Mouse (Mus musculus) G1E-ER4 (cell line): ENCODE measurements around the gene Rnf115. TPM values are rescaled to one million over a fixed set of nuclear protein-coding genes. Genes with fewer than 3 reads are reported as not detected.
A peak's percentile ranks its signal among the peaks of the same experiment; 100 is the strongest.

Source experiments
- GATA1 ChIP-seq: IDR thresholded peaks from one replicate; pipeline ENCODE4 v1.8.0; 2012; ENCODE audit warnings: low read length, inconsistent platforms
- polyA plus RNA-seq: library from polyadenylated mRNA; stranded (reverse); fragments of >175 nt; gene quantifications from 2 replicates; pipeline ENCODE4 v1.2.3, GENCODE M21; 2012

Gene Rnf115
- polyA plus RNA-seq, 1 experiment, result 25.4 TPM

GRCm38 (mm10) chr3:96737013-96737740 lies 9.7 kb downstream of the Rnf115 start:
- no peak for TF ChIP-seq GATA1

GRCm38 (mm10) chr3:96737995-96738394 lies 10.5 kb downstream of the Rnf115 start:
- no peak for TF ChIP-seq GATA1

GRCm38 (mm10) chr3:96744348-96744747 lies 16.9 kb downstream of the Rnf115 start:
- TF ChIP-seq GATA1, result no peak

- TF ChIP-seq GATA1, result no peak
Observed at GRCm38 (mm10) chr3:96746829-96747228, 19.4 kb downstream of the Rnf115 start.

- no peak for TF ChIP-seq GATA1
Observed at GRCm38 (mm10) chr3:96755935-96756334, 28.5 kb downstream of the Rnf115 start.

- no peak for TF ChIP-seq GATA1
Observed at GRCm38 (mm10) chr3:96757691-96758090, 30.2 kb downstream of the Rnf115 start.

GRCm38 (mm10) chr3:96759695-96760094 lies 32.2 kb downstream of the Rnf115 start:
- no peak for TF ChIP-seq GATA1

GRCm38 (mm10) chr3:96764528-96764927 lies 37.1 kb downstream of the Rnf115 start:
- no peak for TF ChIP-seq GATA1

- TF ChIP-seq GATA1, result no peak
Observed at GRCm38 (mm10) chr3:96769971-96770370, 42.5 kb downstream of the Rnf115 start.

GRCm38 (mm10) chr3:96772949-96773348 lies 45.5 kb downstream of the Rnf115 start:
- TF ChIP-seq GATA1, result no peak

GRCm38 (mm10) chr3:96777120-96777519 lies 49.7 kb downstream of the Rnf115 start:
- no peak for TF ChIP-seq GATA1

- TF ChIP-seq GATA1, result no peak
Observed at GRCm38 (mm10) chr3:96782236-96782635, 54.8 kb downstream of the Rnf115 start.

GRCm38 (mm10) chr3:96787784-96788183 lies 60.3 kb downstream of the Rnf115 start:
- TF ChIP-seq GATA1, result peak; percentile 28

- no peak for TF ChIP-seq GATA1
Observed at GRCm38 (mm10) chr3:96788506-96788905, 61.0 kb downstream of the Rnf115 start.

- TF ChIP-seq GATA1, result no peak
Observed at GRCm38 (mm10) chr3:96800254-96800653, 72.8 kb downstream of the Rnf115 start.

GRCm38 (mm10) chr3:96802214-96802613 lies 74.8 kb downstream of the Rnf115 start:
- peak; percentile 32 for TF ChIP-seq GATA1

- TF ChIP-seq GATA1, result no peak
Observed at GRCm38 (mm10) chr3:96808136-96808535, 80.7 kb downstream of the Rnf115 start.
